Mouse (Mus musculus) midbrain, embryonic 14.5 days (tissue): ENCODE measurements at regions not wholly inside any gene's neighbourhood (a gene's known extent, or its start where the extent isn't known, plus 50 kb on each side); places are given as distances from the start of the nearest gene placed in this dataset.
A peak's percentile ranks its signal among the peaks of the same experiment; 100 is the strongest.

Source experiments
- ATAC-seq: fragments of 200-750 bp; cut with Nextera tagmentation; 2 replicates; pipeline ENCODE4 v1.8.0; 2017; ENCODE audit warnings: moderate number of reproducible peaks, moderate library complexity; ENCODE audit not compliant: low FRiP score, low TSS enrichment
- DNase-seq: peaks from one replicate; pipeline ENCODE4 v3.0.0-alpha.2; 2015
- H3K27ac ChIP-seq: fragments of 300-500 bp; sonication (generic); replicated peaks from 2 replicates; pipeline ENCODE4 v1.5.1; 2014; ENCODE audit warnings: mild to moderate bottlenecking, low read depth, low read length, moderate library complexity
- H3K27me3 ChIP-seq: fragments of 300-500 bp; sonication (generic); 2 replicates; pipeline ENCODE4 v1.6.1; 2014; ENCODE audit warnings: low read length, control low read depth, mixed read lengths; ENCODE audit not compliant: control insufficient read depth, insufficient read depth
- H3K36me3 ChIP-seq: fragments of 300-500 bp; sonication (generic); 2 replicates; pipeline ENCODE4 v1.6.1; 2014; ENCODE audit warnings: low read length, control low read depth; ENCODE audit not compliant: control insufficient read depth, insufficient read depth
- H3K4me1 ChIP-seq: fragments of 300-500 bp; sonication (generic); 2 replicates; pipeline ENCODE4 v1.6.1; 2014; ENCODE audit warnings: mild to moderate bottlenecking, antibody characterized with exemption, low read length, control low read depth; ENCODE audit not compliant: control insufficient read depth, insufficient read depth
- H3K4me2 ChIP-seq: fragments of 300-500 bp; sonication (generic); 2 replicates; pipeline ENCODE4 v1.6.1; 2014; ENCODE audit warnings: mild to moderate bottlenecking, low read length, moderate library complexity
- H3K4me3 ChIP-seq: fragments of 300-500 bp; sonication (generic); replicated peaks from 2 replicates; pipeline ENCODE4 v1.5.1; 2014; ENCODE audit warnings: low read depth, low read length
- H3K9ac ChIP-seq: fragments of 300-500 bp; sonication (generic); replicated peaks from 2 replicates; pipeline ENCODE4 v1.6.1; 2014; ENCODE audit warnings: mild to moderate bottlenecking, low read length, moderate library complexity
- H3K9me3 ChIP-seq: fragments of 300-500 bp; sonication (generic); 2 replicates; pipeline ENCODE4 v1.6.1; 2016; ENCODE audit warnings: low read length, control low read depth, mixed read lengths; ENCODE audit not compliant: control insufficient read depth
- WGBS: fragments of 180-500 bp; shearing (Covaris S2); extraction: QIAGEN DNeasy Blood & Tissue Kit; methylation state at CpG from one replicate; pipeline ENCODE4 v1.1.7; 2014; 5-methylcytosine and 5-hydroxymethylcytosine counted together

- H3K4me2 ChIP-seq, result no peak overlapping the region
- no peaks in the 10 kb centered on the region for H3K36me3 ChIP-seq
- DNase-seq (no peak), ATAC-seq (no peak)
- no peaks in the 10 kb centered on the region for H3K4me1 ChIP-seq
- 93% methylated on average over 1 of the region's 1 CpGs for WGBS
- H3K27me3 ChIP-seq, result no peaks in the 10 kb centered on the region
- H3K4me3 ChIP-seq, result no peak overlapping the region
- no peak overlapping the region for H3K9ac ChIP-seq
- H3K9me3 ChIP-seq, result no peaks in the 10 kb centered on the region
- no peak overlapping the region for H3K27ac ChIP-seq
These were observed 813.8 kb downstream of the Slitrk6 start for GRCm38 (mm10) chr14:109941162-109941561.

GRCm38 (mm10) chr14:109937432-109937831 lies 817.5 kb downstream of the Slitrk6 start:
- H3K4me3 ChIP-seq, result no peak overlapping the region
- WGBS, result 83% methylated on average over 6 of the region's 6 CpGs
- H3K9ac ChIP-seq, result no peak overlapping the region

DNA sequence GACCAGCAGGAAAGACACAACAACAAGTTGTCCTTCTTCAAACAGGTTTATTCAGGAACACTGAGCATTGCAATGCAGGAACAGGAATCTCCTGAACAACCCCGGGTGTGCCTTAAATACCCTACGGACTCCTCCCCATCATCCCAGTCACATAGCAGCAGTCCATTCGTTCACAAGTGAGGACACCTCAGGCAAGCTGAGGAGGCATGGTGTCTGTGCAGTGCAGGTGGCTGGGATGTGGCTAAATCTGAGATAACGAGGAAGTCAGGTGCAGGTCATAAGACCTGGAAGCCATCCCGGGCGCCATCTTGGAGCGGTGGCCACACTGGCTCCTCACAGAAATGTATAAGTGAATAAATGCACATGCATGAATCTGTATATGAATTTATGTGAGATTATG lies 826.0 kb downstream of the Slitrk6 start:
- 93% methylated on average over 7 of the region's 7 CpGs for WGBS
- Histone ChIP-seq H3K36me3 (no peaks in the 10 kb centered on the region), H3K9ac (no peak overlapping the region), H3K4me1 (no peaks in the 10 kb centered on the region), H3K27ac (no peak overlapping the region), H3K9me3 (no peaks in the 10 kb centered on the region), H3K4me3 (no peak overlapping the region), H3K27me3 (no peaks in the 10 kb centered on the region), H3K4me2 (no peak overlapping the region)
- ATAC-seq, result no peak
- DNase-seq, result no peak

More at GRCm38 (mm10) chr14:109937432-109937831, 817.5 kb downstream of the Slitrk6 start:
- Histone ChIP-seq H3K4me1 (no peaks in the 10 kb centered on the region), H3K36me3 (no peaks in the 10 kb centered on the region), H3K27me3 (no peaks in the 10 kb centered on the region), H3K4me2 (no peak overlapping the region), H3K27ac (no peak overlapping the region), H3K9me3 (no peaks in the 10 kb centered on the region)
- no peak for DNase-seq
- no peak for ATAC-seq

- Histone ChIP-seq H3K4me1 (no peaks in the 10 kb centered on the region), H3K27me3 (no peaks in the 10 kb centered on the region), H3K4me2 (no peak overlapping the region), H3K27ac (no peak overlapping the region), H3K9ac (no peak overlapping the region), H3K9me3 (no peaks in the 10 kb centered on the region), H3K4me3 (no peak overlapping the region), H3K36me3 (no peaks in the 10 kb centered on the region)
- no peak for DNase-seq
- ATAC-seq, result no peak
- WGBS, result 93% methylated on average over 2 of the region's 2 CpGs
These were observed 863.1 kb downstream of the Slitrk6 start for GRCm38 (mm10) chr14:109891896-109892165.

- Histone ChIP-seq H3K4me1 (no peaks in the 10 kb centered on the region), H3K27ac (no peak overlapping the region), H3K9me3 (no peaks in the 10 kb centered on the region), H3K4me2 (no peak overlapping the region), H3K9ac (no peak overlapping the region), H3K36me3 (no peaks in the 10 kb centered on the region), H3K4me3 (no peak overlapping the region), H3K27me3 (no peaks in the 10 kb centered on the region)
- ATAC-seq (peak; percentile 63), DNase-seq (peak; percentile 69)
- 73% methylated on average over 3 of the region's 3 CpGs for WGBS
These were observed 863.6 kb downstream of the Slitrk6 start for GRCm38 (mm10) chr14:109891151-109891895.

DNA sequence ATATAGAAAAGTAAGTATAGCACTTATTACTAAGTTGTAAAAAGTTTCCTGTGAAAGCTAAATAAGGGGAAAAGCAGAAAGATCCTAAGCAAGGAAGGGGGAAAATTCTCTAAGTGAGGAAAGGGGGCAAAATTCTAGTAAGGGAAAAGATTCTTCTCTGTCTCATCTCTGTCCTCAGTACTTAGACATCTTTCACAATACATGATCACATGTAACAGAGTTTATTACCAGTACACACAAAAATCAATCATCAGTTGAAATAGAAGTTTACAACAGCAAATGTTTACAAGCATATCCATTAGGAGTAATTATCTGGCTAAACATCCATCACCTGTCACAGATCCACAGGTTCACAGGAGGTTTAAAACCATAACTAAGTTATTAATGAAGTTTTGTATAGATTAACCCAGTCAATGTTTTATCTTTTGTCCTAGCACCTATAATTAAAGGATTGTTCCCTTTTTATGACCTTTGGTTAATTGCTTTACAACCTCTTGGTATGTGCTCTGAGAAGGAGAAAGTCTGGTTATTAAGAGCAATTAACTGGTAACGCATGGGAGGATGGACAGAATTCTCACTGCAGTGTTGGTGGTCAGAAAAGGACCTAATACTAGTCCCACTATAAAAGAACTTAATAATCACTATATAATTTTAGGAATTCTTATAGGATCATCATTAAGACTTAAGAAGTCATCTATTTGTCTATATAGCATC lies 877.8 kb downstream of the Slitrk6 start:
- Histone ChIP-seq H3K27ac (no peak overlapping the region), H3K27me3 (no peaks in the 10 kb centered on the region), H3K4me3 (no peak overlapping the region), H3K36me3 (no peaks in the 10 kb centered on the region), H3K4me2 (no peak overlapping the region), H3K9ac (no peak overlapping the region), H3K4me1 (no peaks in the 10 kb centered on the region), H3K9me3 (no peaks in the 10 kb centered on the region)
- 93% methylated on average over 1 of the region's 1 CpGs for WGBS
- DNase-seq, result no peak
- ATAC-seq, result no peak

GRCm38 (mm10) chr14:109874230-109874629 lies 880.7 kb downstream of the Slitrk6 start:
- WGBS, result 11% methylated on average over 1 of the region's 1 CpGs
- peak; percentile 37; the same call in 1 of the 2 replicates for ATAC-seq

GRCm38 (mm10) chr14:109840354-109841104 lies 914.4 kb downstream of the Slitrk6 start:
- H3K4me1 ChIP-seq, result no peaks in the 10 kb centered on the region
- H3K9me3 ChIP-seq, result no peaks in the 10 kb centered on the region
- 40% methylated on average over 6 of the region's 6 CpGs for WGBS
- ATAC-seq (peak; percentile 67; the same call in 1 of the 2 replicates), DNase-seq (peak; percentile 81)
- H3K27me3 ChIP-seq, result no peaks in the 10 kb centered on the region
- no peaks in the 10 kb centered on the region for H3K36me3 ChIP-seq
- H3K4me2 ChIP-seq, result no peak overlapping the region
- H3K27ac ChIP-seq, result no peak overlapping the region
- no peak overlapping the region for H3K4me3 ChIP-seq
- no peak overlapping the region for H3K9ac ChIP-seq

More at GRCm38 (mm10) chr14:109874230-109874629, 880.7 kb downstream of the Slitrk6 start:
- H3K27me3 ChIP-seq, result no peaks in the 10 kb centered on the region
- H3K4me3 ChIP-seq, result no peak overlapping the region
- no peak overlapping the region for H3K9ac ChIP-seq
- peak; percentile 92 for DNase-seq
- H3K27ac ChIP-seq, result no peak overlapping the region
- H3K9me3 ChIP-seq, result no peaks in the 10 kb centered on the region
- no peaks in the 10 kb centered on the region for H3K36me3 ChIP-seq
- no peaks in the 10 kb centered on the region for H3K4me1 ChIP-seq
- H3K4me2 ChIP-seq, result no peak overlapping the region
